Mouse (Mus musculus) E14TG2a.4 (cell line): ENCODE results near the gene Gm21915.
A peak's percentile ranks its signal among the peaks of the same experiment; 100 is the strongest.

ENCODE experiments used
- H3K27me3 ChIP-seq: 2 replicates; pipeline ENCODE4 v1.6.1; 2014; ENCODE audit warnings: low read length, control low read depth; ENCODE audit not compliant: insufficient read depth
- H3K36me3 ChIP-seq: 2 replicates; pipeline ENCODE4 v1.6.1; 2014; ENCODE audit warnings: low read length, control low read depth; ENCODE audit not compliant: insufficient read depth
- H3K4me1 ChIP-seq: replicated peaks from 2 replicates; pipeline ENCODE4 v1.6.1; 2014; ENCODE audit warnings: low read depth, low read length, control low read depth
- H3K4me3 ChIP-seq: replicated peaks from 2 replicates; pipeline ENCODE4 v1.5.1; 2014; ENCODE audit warnings: mild to moderate bottlenecking, low read length
- H3K9me3 ChIP-seq: 2 replicates; pipeline ENCODE4 v1.6.1; 2014; ENCODE audit warnings: low read length, control low read depth
- CTCF ChIP-seq: conservative IDR thresholded peaks from 2 replicates; pipeline ENCODE4 v1.5.1; 2014; ENCODE audit warnings: low read length
- NANOG ChIP-seq: IDR thresholded peaks from 2 replicates; pipeline ENCODE4 v1.6.1; 2014; ENCODE audit warnings: borderline replicate concordance, low read length, mixed read lengths
- POU5F1 ChIP-seq: IDR thresholded peaks from 2 replicates; pipeline ENCODE4 v1.6.1; 2014; ENCODE audit warnings: low read length, borderline replicate concordance

Gene Gm21915

DNA sequence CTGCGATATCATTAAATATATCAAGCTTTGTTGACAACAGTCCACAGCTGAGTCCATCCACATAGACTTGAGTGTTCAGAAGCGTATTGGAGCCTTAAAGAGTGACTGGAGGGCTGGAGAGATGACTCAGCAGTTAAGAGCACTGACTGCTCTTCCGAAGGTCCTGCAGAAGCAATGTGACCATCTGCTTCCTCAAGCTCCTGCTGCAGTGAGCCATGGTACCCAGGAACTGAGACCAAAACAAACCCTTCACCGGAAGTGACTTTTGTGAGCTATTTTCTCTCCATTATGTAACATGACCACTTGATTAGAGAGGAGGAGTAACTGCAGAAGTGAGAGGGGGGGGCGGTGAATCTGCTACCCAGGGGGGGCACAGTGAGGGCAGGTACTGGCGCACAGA lies 39.3 kb upstream of the Gm21915 start:
- no peaks in the 10 kb centered on the region for H3K36me3 ChIP-seq
- H3K4me3 ChIP-seq = no peak overlapping the region
- peaks cover 6% of the 10 kb centered on the region; the same call in 1 of the 2 replicates for H3K9me3 ChIP-seq
- peaks cover 29% of the 10 kb centered on the region for H3K4me1 ChIP-seq
- H3K27me3 ChIP-seq = peaks cover 22% of the 10 kb centered on the region
- TF ChIP-seq CTCF (no peak), NANOG (no peak), POU5F1 (no peak)

DNA sequence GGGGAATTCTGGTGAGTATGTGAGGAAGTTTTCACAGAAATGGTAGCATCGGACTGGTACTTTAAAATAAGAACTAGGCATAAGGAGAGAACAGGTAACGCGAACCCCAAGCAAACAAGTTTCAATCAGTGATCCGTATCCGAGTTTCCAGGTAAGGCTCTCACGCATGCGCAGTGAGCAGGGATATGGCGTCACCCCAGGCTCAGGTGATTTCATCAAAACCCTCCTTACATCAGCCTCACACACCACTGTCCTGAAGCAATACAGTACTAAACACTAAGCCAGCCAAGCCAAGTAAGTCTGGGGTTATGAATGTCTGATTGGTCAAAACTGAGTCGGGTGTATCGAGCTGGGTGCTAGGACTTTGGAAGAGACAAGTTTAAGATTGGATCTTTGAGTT lies 38.9 kb upstream of the Gm21915 start:
- Histone ChIP-seq H3K27me3 (peaks cover 22% of the 10 kb centered on the region), H3K36me3 (no peaks in the 10 kb centered on the region), H3K4me3 (no peak overlapping the region), H3K4me1 (peaks cover 27% of the 10 kb centered on the region), H3K9me3 (peaks cover 6% of the 10 kb centered on the region; the same call in 1 of the 2 replicates)
- TF ChIP-seq NANOG (no peak), POU5F1 (no peak), CTCF (no peak)

DNA sequence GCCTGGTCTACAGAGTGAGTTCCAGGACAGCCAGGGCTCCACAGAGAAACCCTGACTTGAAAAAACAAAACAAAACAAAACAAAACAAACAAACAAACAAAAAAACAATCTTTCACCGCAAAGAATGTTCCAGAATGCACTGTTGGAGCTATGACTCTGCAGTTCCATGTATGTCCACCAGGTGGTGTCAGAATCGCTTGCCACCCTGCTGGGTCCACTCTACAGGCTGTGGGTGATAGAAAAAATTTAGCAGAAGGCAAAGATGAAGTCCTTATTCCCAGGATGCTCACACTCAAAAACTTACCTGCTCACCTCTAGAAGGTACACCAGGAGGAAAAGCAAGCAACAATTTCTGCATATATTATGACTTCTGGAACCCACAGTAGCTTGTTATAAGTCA lies 34.4 kb upstream of the Gm21915 start:
- peaks cover 31% of the 10 kb centered on the region for H3K27me3 ChIP-seq
- H3K4me1 ChIP-seq = peaks cover 28% of the 10 kb centered on the region
- H3K9me3 ChIP-seq = peaks cover 6% of the 10 kb centered on the region; the same call in 1 of the 2 replicates
- H3K36me3 ChIP-seq = no peaks in the 10 kb centered on the region
- no peak overlapping the region for H3K4me3 ChIP-seq
- TF ChIP-seq POU5F1 (no peak), CTCF (peak; percentile 85), NANOG (no peak)

DNA sequence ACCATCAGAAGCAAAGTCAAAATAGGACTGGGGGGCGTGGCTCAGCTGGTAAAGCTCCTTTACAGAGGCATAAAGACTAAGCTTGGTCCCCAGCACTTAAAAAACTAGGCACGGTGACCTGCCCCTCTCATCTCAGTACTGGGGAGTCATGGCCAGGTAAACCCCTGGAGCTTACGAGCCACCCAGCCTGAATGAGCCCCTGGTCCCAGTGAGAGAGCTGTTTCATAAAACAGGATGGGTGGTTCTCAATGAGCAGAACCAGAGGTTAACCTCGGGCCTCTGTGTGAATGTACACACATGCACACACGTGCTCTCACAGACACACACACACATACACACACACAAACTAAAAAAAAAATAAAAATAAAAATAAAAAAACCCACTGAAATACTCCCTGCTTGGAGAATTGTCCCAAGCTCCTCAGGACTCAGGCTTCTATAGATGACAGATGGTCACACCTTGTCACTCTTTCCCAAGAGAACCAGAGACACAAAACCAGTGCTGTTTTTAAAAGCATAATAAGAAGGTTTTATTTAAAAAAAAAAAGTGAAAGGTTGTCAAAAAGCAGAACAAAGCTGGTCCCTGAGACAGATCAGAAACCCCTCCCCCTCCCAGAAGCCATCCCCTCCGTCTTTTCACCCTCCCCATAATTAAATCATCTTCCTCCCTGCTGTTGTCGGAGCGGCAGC lies 32.6 kb upstream of the Gm21915 start:
- Histone ChIP-seq H3K4me3 (peak overlapping the region; percentile 56), H3K4me1 (peaks cover 38% of the 10 kb centered on the region)
- TF ChIP-seq POU5F1 (no peak), CTCF (no peak), NANOG (no peak)

DNA sequence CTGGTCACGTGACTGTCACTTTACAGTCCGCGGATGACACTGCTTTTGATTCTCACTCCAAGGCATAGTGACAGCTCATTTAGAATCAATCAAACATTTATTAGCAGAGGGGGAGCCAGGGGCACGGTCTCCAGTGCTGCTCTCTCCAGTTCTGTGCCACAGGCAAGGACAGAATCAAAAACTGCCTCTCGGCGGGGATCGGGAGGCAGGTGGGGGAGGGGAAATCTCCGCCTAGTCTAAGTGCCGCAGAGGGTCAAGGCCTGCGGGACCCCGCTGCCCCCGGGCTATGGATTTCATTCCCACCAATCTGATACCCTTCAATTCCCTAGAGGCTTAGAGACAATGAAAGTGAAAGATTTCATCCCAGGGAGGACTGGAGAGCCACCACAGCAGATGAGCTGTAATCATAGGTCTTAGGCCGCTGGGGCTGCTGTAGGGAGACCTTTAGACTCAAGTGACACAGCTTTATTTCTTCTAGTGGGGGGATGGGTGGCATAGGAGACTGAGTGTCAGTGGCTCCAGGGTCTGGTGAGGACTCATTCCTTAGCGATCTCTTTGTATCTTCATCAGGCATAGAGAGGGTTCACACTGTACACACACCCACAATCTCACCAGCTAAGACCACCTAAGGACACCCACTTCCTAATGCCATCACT lies 31.9 kb upstream of the Gm21915 start:
- no peak for TF ChIP-seq CTCF
- TF ChIP-seq NANOG = no peak
- no peak for TF ChIP-seq POU5F1
- Histone ChIP-seq H3K36me3 (no peaks in the 10 kb centered on the region), H3K4me3 (peak overlapping the region; percentile 56), H3K27me3 (peaks cover 47% of the 10 kb centered on the region), H3K9me3 (peaks cover 6% of the 10 kb centered on the region; the same call in 1 of the 2 replicates), H3K4me1 (peaks cover 43% of the 10 kb centered on the region)

More for the DNA sequence above, 32.6 kb upstream of the Gm21915 start:
- no peaks in the 10 kb centered on the region for H3K36me3 ChIP-seq
- H3K9me3 ChIP-seq = peaks cover 6% of the 10 kb centered on the region; the same call in 1 of the 2 replicates
- peaks cover 46% of the 10 kb centered on the region for H3K27me3 ChIP-seq

DNA sequence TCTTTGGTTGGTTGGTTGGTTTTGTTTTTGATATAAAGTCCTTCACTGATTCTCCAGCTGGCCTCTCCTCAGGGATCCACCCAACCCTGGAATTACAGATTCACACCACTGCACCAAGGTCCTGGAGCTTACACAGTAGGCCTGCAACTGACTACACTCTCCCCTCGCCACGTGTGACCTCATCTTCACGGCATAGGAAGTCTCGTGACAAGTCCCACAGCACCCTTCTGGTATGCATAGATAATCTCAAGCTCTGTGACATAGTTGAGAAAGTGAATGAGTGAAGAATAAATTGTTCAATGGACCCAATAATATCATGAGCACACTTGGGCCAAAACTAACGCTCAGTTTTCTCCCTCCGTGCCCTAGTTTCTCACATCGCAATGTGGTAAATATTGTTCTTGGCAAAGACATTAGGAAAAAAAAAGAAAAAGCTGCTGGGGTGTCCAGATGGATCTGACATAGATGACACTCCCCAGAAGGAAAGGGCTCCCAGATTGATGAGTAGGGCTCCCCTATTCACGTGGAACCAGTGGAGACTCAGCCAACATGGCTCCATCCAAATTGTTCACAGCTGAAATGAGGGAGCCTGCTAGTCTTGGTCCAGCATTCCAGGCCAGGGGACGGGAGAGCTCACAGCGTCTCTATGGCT lies 30.8 kb upstream of the Gm21915 start:
- Histone ChIP-seq H3K36me3 (no peaks in the 10 kb centered on the region), H3K27me3 (peaks cover 40% of the 10 kb centered on the region), H3K9me3 (peaks cover 5% of the 10 kb centered on the region; the same call in 1 of the 2 replicates), H3K4me3 (no peak overlapping the region), H3K4me1 (peaks cover 53% of the 10 kb centered on the region)
- TF ChIP-seq CTCF (no peak), NANOG (no peak), POU5F1 (no peak)

DNA sequence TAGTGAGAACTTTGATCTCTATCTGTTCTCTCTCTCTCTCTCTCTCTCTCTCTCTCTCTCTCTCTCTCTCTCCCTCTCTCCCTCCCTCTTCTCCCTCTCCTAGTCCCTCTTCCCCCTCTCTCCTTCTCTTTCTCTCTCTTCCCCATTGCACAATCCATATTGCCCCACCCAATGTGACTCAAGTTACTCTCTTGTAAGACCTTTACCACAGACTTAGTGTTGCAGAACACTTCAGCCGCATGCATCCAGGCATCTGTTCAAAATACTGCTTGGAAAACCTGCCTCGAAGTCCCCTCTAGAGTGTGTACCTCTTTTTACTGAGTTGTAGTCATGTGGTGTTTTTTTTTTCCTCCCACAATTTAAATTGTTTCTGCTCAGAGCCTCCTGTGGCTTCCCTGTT lies 29.1 kb upstream of the Gm21915 start:
- TF ChIP-seq NANOG (no peak), POU5F1 (no peak), CTCF (no peak)
- H3K36me3 ChIP-seq = no peaks in the 10 kb centered on the region
- peaks cover 49% of the 10 kb centered on the region for H3K4me1 ChIP-seq
- H3K27me3 ChIP-seq = peaks cover 31% of the 10 kb centered on the region
- H3K4me3 ChIP-seq = no peak overlapping the region
- no peaks in the 10 kb centered on the region for H3K9me3 ChIP-seq

DNA sequence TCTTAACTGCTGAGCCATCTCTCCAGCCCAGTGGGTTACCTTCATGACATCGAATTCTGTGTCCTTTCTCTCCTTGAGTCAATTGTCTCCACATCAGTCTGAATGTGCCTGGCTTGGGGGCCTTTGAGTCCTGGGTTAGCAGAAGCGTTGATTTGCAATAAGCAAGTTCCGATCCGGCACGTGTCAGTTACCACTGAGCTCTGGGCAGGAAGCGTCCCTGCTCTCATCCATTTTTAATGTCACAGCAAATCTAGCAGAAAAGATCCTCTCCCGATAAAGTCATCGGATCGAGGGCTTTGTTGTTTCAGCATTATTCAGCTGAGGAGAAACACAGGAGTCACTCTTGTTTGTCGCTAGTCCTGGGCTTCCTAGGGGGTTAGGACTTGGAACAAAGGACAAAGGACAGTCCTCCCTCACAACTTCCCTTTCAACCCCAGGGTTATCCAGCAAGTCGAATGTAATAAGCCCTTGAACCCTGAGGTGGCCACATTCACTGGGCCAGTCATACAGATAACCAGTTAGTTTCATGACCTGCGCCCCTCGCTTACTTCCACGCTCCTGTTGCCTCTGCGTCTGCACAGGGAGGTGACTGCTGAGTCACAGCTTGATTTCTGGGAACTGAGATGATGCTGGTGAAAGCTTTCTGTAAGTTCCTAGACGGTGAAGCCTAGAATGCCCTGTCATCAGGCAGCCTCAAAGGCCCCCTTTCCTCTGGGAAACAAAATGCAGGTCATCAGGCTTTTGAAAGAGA lies 27.8 kb upstream of the Gm21915 start:
- TF ChIP-seq POU5F1 (no peak), NANOG (no peak), CTCF (no peak)
- H3K36me3 ChIP-seq = no peaks in the 10 kb centered on the region
- H3K9me3 ChIP-seq = no peaks in the 10 kb centered on the region
- H3K4me3 ChIP-seq = no peak overlapping the region
- peaks cover 46% of the 10 kb centered on the region for H3K4me1 ChIP-seq
- peaks cover 28% of the 10 kb centered on the region for H3K27me3 ChIP-seq
